Mouse (Mus musculus): ENCODE measurements around the gene Hist1h4h. TPM values are rescaled to one million over a fixed set of nuclear protein-coding genes. Genes with fewer than 3 reads are reported as not detected.
A peak's percentile ranks its signal among the peaks of the same experiment; 100 is the strongest.
"Not testable (repeated sequence)": the region's sequence is repeated elsewhere in the genome, so short reads cannot be mapped to it uniquely, and the experiment has no call there.

The Hist1h4h gene
- polyA plus RNA-seq, 2 experiments = 5.3 to 24.1 TPM

- Histone ChIP-seq H3K4me2 (ENCODE audit: low read depth) (peak within 1 kb of the TSS; percentile 90), H3K9me3 (ENCODE audit: control insufficient read depth, low read length) (no peaks in the 10 kb centered on the region), H3K27me3 (ENCODE audit: control insufficient read depth, insufficient read depth, low read length) (no peaks in the 10 kb centered on the region), H3K4me3 (ENCODE audit: insufficient read depth in 1 of 2, low read depth in 2 of 2, low read length in 2 of 2) (peak within 1 kb of the TSS; percentile 66 to 75), H3K27ac (peak within 1 kb of the TSS; percentile 99), H3K4me1 (replicated peaks; ENCODE audit: control insufficient read depth in 2 of 2, insufficient read depth in 2 of 2, low read length in 1 of 2) (peaks cover 5 to 15% of the 10 kb centered on the region in 2 experiments), H3K9ac (replicated peaks) (peak within 1 kb of the TSS; percentile 96), H3K36me3 (replicated peaks; ENCODE audit: control insufficient read depth, insufficient read depth, low read depth) (no peaks in the 10 kb centered on the region)
- ATAC-seq (ENCODE audit: insufficient read depth) (peak; percentile 75), DNase-seq (ENCODE audit: low read depth in 3 of 3, low spot score in 3 of 3) (peak; percentile 93 to 94 (median 94))
- under 1% methylated on average over 30 of the region's 45 CpGs for WGBS (ENCODE audit: insufficient replicate concordance)
- TF ChIP-seq EP300 (IDR thresholded peaks at IDR 0.05; ENCODE audit: low read depth) (peak; percentile 77), CTCF (IDR thresholded peaks at IDR 0.05; ENCODE audit: low read depth) (no peak; the same call in 1 of the 2 replicates)
These were observed 13.3 kb downstream of the Hist1h4h start, which contains the start of gene Hist1h3f for GRCm38 (mm10) chr13:23543965-23544786. Gene Hist1h3f (plus strand): TSS chr13:23544052.

GRCm38 (mm10) chr13:23544787-23545120, 13.9 kb downstream of the Hist1h4h start:
- ATAC-seq (ENCODE audit: insufficient read depth); H3K9me3 ChIP-seq (ENCODE audit: control insufficient read depth, low read length); DNase-seq (ENCODE audit: low read depth in 3 of 3, low spot score in 3 of 3); H3K27me3 ChIP-seq (ENCODE audit: control insufficient read depth, insufficient read depth, low read length); H3K36me3 ChIP-seq (replicated peaks; ENCODE audit: control insufficient read depth, insufficient read depth, low read depth): not testable (repeated sequence)
- Histone ChIP-seq H3K4me1 (replicated peaks; ENCODE audit: control insufficient read depth in 2 of 2, insufficient read depth in 2 of 2, low read length in 1 of 2) (peaks cover 10 to 15% of the 10 kb centered on the region in 2 experiments), H3K4me2 (ENCODE audit: low read depth) (peak overlapping the region; percentile 90), H3K27ac (peak overlapping the region; percentile 97), H3K4me3 (ENCODE audit: insufficient read depth in 1 of 2, low read depth in 2 of 2, low read length in 2 of 2) (peak overlapping the region; percentile 55 to 59), H3K9ac (replicated peaks) (peak overlapping the region; percentile 86)
- 0% methylated on average over 11 of the region's 14 CpGs for WGBS (ENCODE audit: insufficient replicate concordance)

- no peaks in the 10 kb centered on the region for H3K9me3 ChIP-seq (ENCODE audit: control insufficient read depth, low read length)
- 69% methylated on average over 5 of the region's 5 CpGs for WGBS (ENCODE audit: insufficient replicate concordance)
- no peaks in the 10 kb centered on the region for H3K27me3 ChIP-seq (ENCODE audit: control insufficient read depth, insufficient read depth, low read length)
- ATAC-seq (ENCODE audit: insufficient read depth) = no peak
- peak overlapping the region; percentile 89 for H3K27ac ChIP-seq
- peak overlapping the region; percentile 60 for H3K4me2 ChIP-seq (ENCODE audit: low read depth)
- H3K9ac ChIP-seq (replicated peaks) = peak overlapping the region; percentile 28; the same call in 1 of the 2 replicates
- H3K4me3 ChIP-seq (ENCODE audit: insufficient read depth in 1 of 2, low read depth in 2 of 2, low read length in 2 of 2) = no peak overlapping the region
- no peaks in the 10 kb centered on the region for H3K36me3 ChIP-seq (replicated peaks; ENCODE audit: control insufficient read depth, insufficient read depth, low read depth)
- no peak for DNase-seq (ENCODE audit: low read depth in 3 of 3, low spot score in 3 of 3)
- peaks cover 5 to 15% of the 10 kb centered on the region in 2 experiments for H3K4me1 ChIP-seq (replicated peaks; ENCODE audit: control insufficient read depth in 2 of 2, insufficient read depth in 2 of 2, low read length in 1 of 2)
- TF ChIP-seq CTCF (IDR thresholded peaks at IDR 0.05; ENCODE audit: low read depth) = no peak
- no peak for TF ChIP-seq EP300 (IDR thresholded peaks at IDR 0.05; ENCODE audit: low read depth)
These were observed 15.8 kb downstream of the Hist1h4h start for GRCm38 (mm10) chr13:23546694-23547093.

GRCm38 (mm10) chr13:23550761-23551145, 19.9 kb downstream of the Hist1h4h start:
- Histone ChIP-seq H3K9ac (replicated peaks) (peak overlapping the region; percentile 89), H3K36me3 (replicated peaks; ENCODE audit: control insufficient read depth, insufficient read depth, low read depth) (no peaks in the 10 kb centered on the region), H3K9me3 (ENCODE audit: control insufficient read depth, low read length) (no peaks in the 10 kb centered on the region), H3K4me2 (ENCODE audit: low read depth) (peak overlapping the region; percentile 66), H3K4me3 (ENCODE audit: insufficient read depth in 1 of 2, low read depth in 2 of 2, low read length in 2 of 2) (peak overlapping the region; percentile 58 to 61), H3K27me3 (ENCODE audit: control insufficient read depth, insufficient read depth, low read length) (no peaks in the 10 kb centered on the region), H3K27ac (peak overlapping the region; percentile 98), H3K4me1 (replicated peaks; ENCODE audit: control insufficient read depth in 2 of 2, insufficient read depth in 2 of 2, low read length in 1 of 2) (peaks cover 18 to 31% of the 10 kb centered on the region in 2 experiments)
- ATAC-seq (ENCODE audit: insufficient read depth) (peak; percentile 6; the same call in 1 of the 2 replicates), DNase-seq (ENCODE audit: low read depth in 3 of 3, low spot score in 3 of 3) (peak in 1 of 3 experiments; percentile 74)
- no peak for TF ChIP-seq EP300 (IDR thresholded peaks at IDR 0.05; ENCODE audit: low read depth)
- TF ChIP-seq CTCF (IDR thresholded peaks at IDR 0.05; ENCODE audit: low read depth) = no peak
- WGBS (ENCODE audit: insufficient replicate concordance) = 2% methylated on average over 3 of the region's 3 CpGs

- 0% methylated on average over 45 of the region's 47 CpGs for WGBS (ENCODE audit: insufficient replicate concordance)
- TF ChIP-seq EP300 (IDR thresholded peaks at IDR 0.05; ENCODE audit: low read depth) = peak; percentile 93
- peak; percentile 54 for TF ChIP-seq CTCF (IDR thresholded peaks at IDR 0.05; ENCODE audit: low read depth)
- H3K36me3 ChIP-seq (replicated peaks; ENCODE audit: control insufficient read depth, insufficient read depth, low read depth); H3K27me3 ChIP-seq (ENCODE audit: control insufficient read depth, insufficient read depth, low read length); H3K9me3 ChIP-seq (ENCODE audit: control insufficient read depth, low read length): not testable (repeated sequence)
- ATAC-seq (ENCODE audit: insufficient read depth) (peak; percentile 62), DNase-seq (ENCODE audit: low read depth in 3 of 3, low spot score in 3 of 3) (peak; percentile 94 to 95 (median 95))
- H3K4me3 ChIP-seq (ENCODE audit: insufficient read depth in 1 of 2, low read depth in 2 of 2, low read length in 2 of 2) = peak within 1 kb of the TSS; percentile 58 to 61
- peak within 1 kb of the TSS; percentile 66 for H3K4me2 ChIP-seq (ENCODE audit: low read depth)
- H3K4me1 ChIP-seq (replicated peaks; ENCODE audit: control insufficient read depth in 2 of 2, insufficient read depth in 2 of 2, low read length in 1 of 2) = peaks cover 18 to 28% of the 10 kb centered on the region in 2 experiments
- peak within 1 kb of the TSS; percentile 98 for H3K27ac ChIP-seq
- peak within 1 kb of the TSS; percentile 89 for H3K9ac ChIP-seq (replicated peaks)
These were observed 20.4 kb downstream of the Hist1h4h start, which contains the start of gene Hist1h4f for GRCm38 (mm10) chr13:23551146-23551834. Gene Hist1h4f (minus strand): TSS chr13:23551648.
